Mouse (Mus musculus) forebrain, embryonic 16.5 days (tissue): ENCODE data around the gene Spop. TPM values are rescaled to one million over a fixed set of nuclear protein-coding genes. Genes with fewer than 3 reads are reported as not detected.

Experiments
- ATAC-seq: fragments of 200-750 bp; cut with Nextera tagmentation; 2 replicates; pipeline ENCODE4 v1.8.0; 2017; ENCODE audit warnings: mild to moderate bottlenecking, moderate library complexity
- H3K27ac ChIP-seq: fragments of 300-500 bp; sonication (generic); 2 replicates; pipeline ENCODE4 v1.5.1; 2014; ENCODE audit warnings: low read length, control low read depth
- H3K27me3 ChIP-seq: fragments of 300-500 bp; sonication (generic); replicated peaks from 2 replicates; pipeline ENCODE4 v1.6.1; 2014; ENCODE audit warnings: low read length; ENCODE audit not compliant: control insufficient read depth, insufficient read depth
- H3K36me3 ChIP-seq: fragments of 300-500 bp; sonication (generic); 2 replicates; pipeline ENCODE4 v1.6.1; 2014; ENCODE audit not compliant: control insufficient read depth, insufficient read depth
- H3K4me1 ChIP-seq: fragments of 300-500 bp; sonication (generic); replicated peaks from 2 replicates; pipeline ENCODE4 v1.6.1; 2014; ENCODE audit warnings: low read length; ENCODE audit not compliant: control insufficient read depth, insufficient read depth
- H3K4me2 ChIP-seq: fragments of 300-500 bp; sonication (generic); 2 replicates; pipeline ENCODE4 v1.6.1; 2014; ENCODE audit warnings: mild to moderate bottlenecking, low read length, control low read depth
- H3K4me3 ChIP-seq: fragments of 300-500 bp; sonication (generic); replicated peaks from 2 replicates; pipeline ENCODE4 v1.5.1; 2014; ENCODE audit warnings: mild to moderate bottlenecking, low read length, control low read depth
- H3K9ac ChIP-seq: fragments of 300-500 bp; sonication (generic); replicated peaks from 2 replicates; pipeline ENCODE4 v1.6.1; 2014; ENCODE audit warnings: low read depth, low read length, control low read depth
- H3K9me3 ChIP-seq: fragments of 300-500 bp; sonication (generic); 2 replicates; pipeline ENCODE4 v1.6.1; 2016; ENCODE audit warnings: low read length; ENCODE audit not compliant: control insufficient read depth
- WGBS: fragments of 180-500 bp; shearing (Covaris S2); extraction: QIAGEN DNeasy Blood & Tissue Kit; methylation state at CpG from one replicate; pipeline ENCODE4 v1.1.7; 2014; 5-methylcytosine and 5-hydroxymethylcytosine counted together
- polyA plus RNA-seq: library from polyadenylated mRNA; unstranded; fragments of >200 nt; fragmentation: Nextera tagmentation; extraction: Ambion mirVana; gene quantifications from 2 replicates; pipeline ENCODE4 v1.2.1, GENCODE M21; 2015

The Spop gene
- polyA plus RNA-seq, 1 experiment from 2014 or later = 265 TPM

GRCm38 (mm10) chr11:95371182-95371581 is 42.7 kb upstream of the Spop start:
- Histone ChIP-seq H3K27me3 (no peaks in the 10 kb centered on the region), H3K9ac (no peak overlapping the region), H3K27ac (no peak overlapping the region), H3K9me3 (no peaks in the 10 kb centered on the region), H3K4me1 (0 out of 2 replicates have a peak, but pooled peaks cover 3% of the 10 kb centered on the region), H3K36me3 (no peaks in the 10 kb centered on the region), H3K4me3 (no peak overlapping the region), H3K4me2 (no peak overlapping the region)
- no peak for ATAC-seq
- 94% methylated on average over 7 of the region's 7 CpGs for WGBS

GRCm38 (mm10) chr11:95378926-95379325 is 35.0 kb upstream of the Spop start:
- no peaks in the 10 kb centered on the region for H3K4me1 ChIP-seq
- H3K9me3 ChIP-seq = no peaks in the 10 kb centered on the region
- H3K4me2 ChIP-seq = no peak overlapping the region
- no peaks in the 10 kb centered on the region for H3K36me3 ChIP-seq
- no peak overlapping the region for H3K4me3 ChIP-seq
- H3K27me3 ChIP-seq = no peaks in the 10 kb centered on the region
- no peak for ATAC-seq
- no peak overlapping the region for H3K9ac ChIP-seq
- no peak overlapping the region for H3K27ac ChIP-seq
- 80% methylated on average over 9 of the region's 9 CpGs for WGBS

GRCm38 (mm10) chr11:95379552-95379951 is 34.3 kb upstream of the Spop start:
- no peak overlapping the region for H3K4me3 ChIP-seq
- H3K9ac ChIP-seq = no peak overlapping the region
- no peaks in the 10 kb centered on the region for H3K4me1 ChIP-seq
- 77% methylated on average over 5 of the region's 5 CpGs for WGBS
- H3K4me2 ChIP-seq = no peak overlapping the region
- no peak for ATAC-seq
- H3K9me3 ChIP-seq = no peaks in the 10 kb centered on the region
- H3K27ac ChIP-seq = no peak overlapping the region
- H3K36me3 ChIP-seq = no peaks in the 10 kb centered on the region
- H3K27me3 ChIP-seq = no peaks in the 10 kb centered on the region

GRCm38 (mm10) chr11:95380711-95381110 is 33.2 kb upstream of the Spop start:
- Histone ChIP-seq H3K9ac (no peak overlapping the region), H3K27ac (no peak overlapping the region), H3K27me3 (no peaks in the 10 kb centered on the region), H3K36me3 (no peaks in the 10 kb centered on the region), H3K9me3 (no peaks in the 10 kb centered on the region), H3K4me3 (no peak overlapping the region), H3K4me1 (peaks cover 4% of the 10 kb centered on the region), H3K4me2 (no peak overlapping the region)
- WGBS = 94% methylated on average over 7 of the region's 7 CpGs
- no peak for ATAC-seq

GRCm38 (mm10) chr11:95381146-95381545 is 32.7 kb upstream of the Spop start:
- 83% methylated on average over 1 of the region's 1 CpGs for WGBS
- Histone ChIP-seq H3K9ac (no peak overlapping the region), H3K9me3 (no peaks in the 10 kb centered on the region), H3K4me2 (no peak overlapping the region), H3K27me3 (no peaks in the 10 kb centered on the region), H3K4me1 (peaks cover 9% of the 10 kb centered on the region), H3K27ac (no peak overlapping the region), H3K36me3 (no peaks in the 10 kb centered on the region), H3K4me3 (no peak overlapping the region)
- ATAC-seq = no peak

GRCm38 (mm10) chr11:95383331-95383986 is 30.4 kb upstream of the Spop start:
- no peak for ATAC-seq
- H3K27ac ChIP-seq = no peak overlapping the region
- 87% methylated on average over 5 of the region's 5 CpGs for WGBS
- H3K9ac ChIP-seq = no peak overlapping the region
- no peak overlapping the region for H3K4me2 ChIP-seq
- H3K36me3 ChIP-seq = peaks cover 9% of the 10 kb centered on the region; the same call in 1 of the 2 replicates
- no peak overlapping the region for H3K4me3 ChIP-seq
- no peaks in the 10 kb centered on the region for H3K27me3 ChIP-seq
- H3K4me1 ChIP-seq = peaks cover 15% of the 10 kb centered on the region
- H3K9me3 ChIP-seq = no peaks in the 10 kb centered on the region

GRCm38 (mm10) chr11:95384004-95384318 is 29.9 kb upstream of the Spop start:
- Histone ChIP-seq H3K4me3 (peak overlapping the region; percentile 29), H3K36me3 (peaks cover 14% of the 10 kb centered on the region; the same call in 1 of the 2 replicates), H3K9me3 (no peaks in the 10 kb centered on the region), H3K27ac (0 out of 2 replicates have a peak overlapping the region, but pooled peaks have one; percentile 25), H3K9ac (peak overlapping the region; percentile 39), H3K27me3 (no peaks in the 10 kb centered on the region), H3K4me1 (peaks cover 15% of the 10 kb centered on the region), H3K4me2 (peak overlapping the region; percentile 36)
- WGBS = 35% methylated on average over 9 of the region's 9 CpGs
- ATAC-seq = no peak; the same call in 1 of the 2 replicates

GRCm38 (mm10) chr11:95384319-95384972 is 29.4 kb upstream of the Spop start, which contains the start of gene Slc35b1:
Gene Slc35b1, plus strand, starts transcription at chr11:95384692.
- Histone ChIP-seq H3K4me3 (peak within 1 kb of the TSS; percentile 74), H3K36me3 (peaks cover 14% of the 10 kb centered on the region; the same call in 1 of the 2 replicates), H3K27me3 (no peaks in the 10 kb centered on the region), H3K4me2 (peak within 1 kb of the TSS; percentile 76), H3K9ac (peak within 1 kb of the TSS; percentile 84), H3K27ac (peak within 1 kb of the TSS; percentile 89), H3K4me1 (peaks cover 15% of the 10 kb centered on the region), H3K9me3 (no peaks in the 10 kb centered on the region)
- ATAC-seq = peak; percentile 98
- WGBS = under 1% methylated on average over 42 of the region's 42 CpGs

GRCm38 (mm10) chr11:95384973-95385320 is 28.9 kb upstream of the Spop start:
- peak overlapping the region; percentile 89 for H3K27ac ChIP-seq
- no peaks in the 10 kb centered on the region for H3K27me3 ChIP-seq
- peak overlapping the region; percentile 84 for H3K9ac ChIP-seq
- H3K4me1 ChIP-seq = peaks cover 15% of the 10 kb centered on the region
- H3K4me2 ChIP-seq = peak overlapping the region; percentile 76
- no peaks in the 10 kb centered on the region for H3K9me3 ChIP-seq
- 0% methylated on average over 14 of the region's 14 CpGs for WGBS
- peak; percentile 41 for ATAC-seq
- H3K4me3 ChIP-seq = peak overlapping the region; percentile 74
- peaks cover 18% of the 10 kb centered on the region for H3K36me3 ChIP-seq
